Mouse (Mus musculus): ENCODE data around the gene Gria1. TPM values are rescaled to one million over a fixed set of nuclear protein-coding genes. Genes with fewer than 3 reads are reported as not detected.

Gene Gria1
- polyA plus RNA-seq, 1 experiment from 2014 or later, result 3.3 TPM

GRCm38 (mm10) chr11:57239758-57240157, 228.6 kb downstream of the Gria1 start:
- Histone ChIP-seq H3K9ac (no peak overlapping the region), H3K27ac (no peak overlapping the region), H3K4me3 (no peak overlapping the region), H3K4me2 (no peak overlapping the region), H3K4me1 (peaks cover 6% of the 10 kb centered on the region; the same call in 1 of the 2 replicates), H3K27me3 (no peaks in the 10 kb centered on the region), H3K9me3 (no peaks in the 10 kb centered on the region), H3K36me3 (no peaks in the 10 kb centered on the region)
- ATAC-seq (ENCODE audit: insufficient number of reproducible peaks, insufficient read depth, low FRiP score, low TSS enrichment, low read depth), result no peak
- 31% methylated on average over 3 of the region's 3 CpGs for WGBS

- ATAC-seq (ENCODE audit: insufficient number of reproducible peaks, insufficient read depth, low FRiP score, low TSS enrichment, low read depth), result no peak
- Histone ChIP-seq H3K9me3 (no peaks in the 10 kb centered on the region), H3K27ac (no peak overlapping the region), H3K36me3 (no peaks in the 10 kb centered on the region), H3K4me1 (no peaks in the 10 kb centered on the region), H3K4me2 (no peak overlapping the region), H3K27me3 (no peaks in the 10 kb centered on the region), H3K4me3 (no peak overlapping the region), H3K9ac (no peak overlapping the region)
These were observed 232.6 kb downstream of the Gria1 start for GRCm38 (mm10) chr11:57243835-57244234.

GRCm38 (mm10) chr11:57244543-57244942, 233.4 kb downstream of the Gria1 start:
- no peak for ATAC-seq (ENCODE audit: insufficient number of reproducible peaks, insufficient read depth, low FRiP score, low TSS enrichment, low read depth)
- H3K27me3 ChIP-seq, result no peaks in the 10 kb centered on the region
- no peak overlapping the region for H3K27ac ChIP-seq
- no peaks in the 10 kb centered on the region for H3K4me1 ChIP-seq
- H3K4me2 ChIP-seq, result no peak overlapping the region
- WGBS, result 80% methylated on average over 6 of the region's 6 CpGs
- H3K9me3 ChIP-seq, result no peaks in the 10 kb centered on the region
- H3K9ac ChIP-seq, result no peak overlapping the region
- H3K36me3 ChIP-seq, result no peaks in the 10 kb centered on the region
- no peak overlapping the region for H3K4me3 ChIP-seq

GRCm38 (mm10) chr11:57248870-57249269, 237.7 kb downstream of the Gria1 start:
- Histone ChIP-seq H3K4me2 (no peak overlapping the region), H3K9ac (no peak overlapping the region), H3K27ac (no peak overlapping the region), H3K9me3 (no peaks in the 10 kb centered on the region), H3K27me3 (no peaks in the 10 kb centered on the region), H3K4me1 (0 out of 2 replicates have a peak, but pooled peaks cover 5% of the 10 kb centered on the region), H3K4me3 (no peak overlapping the region), H3K36me3 (no peaks in the 10 kb centered on the region)
- no peak for ATAC-seq (ENCODE audit: insufficient number of reproducible peaks, insufficient read depth, low FRiP score, low TSS enrichment, low read depth)
- WGBS, result 72% methylated on average over 4 of the region's 4 CpGs

GRCm38 (mm10) chr11:57250129-57250528, 238.9 kb downstream of the Gria1 start:
- no peak overlapping the region for H3K27ac ChIP-seq
- H3K4me2 ChIP-seq, result no peak overlapping the region
- H3K9me3 ChIP-seq, result no peaks in the 10 kb centered on the region
- no peak for ATAC-seq (ENCODE audit: insufficient number of reproducible peaks, insufficient read depth, low FRiP score, low TSS enrichment, low read depth)
- H3K4me3 ChIP-seq, result no peak overlapping the region
- H3K36me3 ChIP-seq, result no peaks in the 10 kb centered on the region
- 66% methylated on average over 7 of the region's 7 CpGs for WGBS
- H3K9ac ChIP-seq, result no peak overlapping the region
- H3K4me1 ChIP-seq, result 0 out of 2 replicates have a peak, but pooled peaks cover 5% of the 10 kb centered on the region
- no peaks in the 10 kb centered on the region for H3K27me3 ChIP-seq

GRCm38 (mm10) chr11:57271687-57272086, 260.5 kb downstream of the Gria1 start:
- Histone ChIP-seq H3K27me3 (no peaks in the 10 kb centered on the region), H3K4me1 (no peaks in the 10 kb centered on the region), H3K4me2 (no peak overlapping the region), H3K27ac (no peak overlapping the region), H3K9me3 (no peaks in the 10 kb centered on the region), H3K36me3 (no peaks in the 10 kb centered on the region), H3K9ac (no peak overlapping the region), H3K4me3 (no peak overlapping the region)
- WGBS, result 80% methylated on average over 8 of the region's 8 CpGs
- no peak for ATAC-seq (ENCODE audit: insufficient number of reproducible peaks, insufficient read depth, low FRiP score, low TSS enrichment, low read depth)

- no peak for ATAC-seq (ENCODE audit: insufficient number of reproducible peaks, insufficient read depth, low FRiP score, low TSS enrichment, low read depth)
- no peaks in the 10 kb centered on the region for H3K27me3 ChIP-seq
- no peak overlapping the region for H3K4me3 ChIP-seq
- 91% methylated on average over 4 of the region's 4 CpGs for WGBS
- H3K4me2 ChIP-seq, result no peak overlapping the region
- H3K36me3 ChIP-seq, result no peaks in the 10 kb centered on the region
- H3K4me1 ChIP-seq, result peaks cover 9% of the 10 kb centered on the region; the same call in 1 of the 2 replicates
- H3K27ac ChIP-seq, result no peak overlapping the region
- H3K9me3 ChIP-seq, result no peaks in the 10 kb centered on the region
- H3K9ac ChIP-seq, result no peak overlapping the region
These were observed 263.5 kb downstream of the Gria1 start for GRCm38 (mm10) chr11:57274687-57275086.

- Histone ChIP-seq H3K9me3 (no peaks in the 10 kb centered on the region), H3K4me1 (peaks cover 9% of the 10 kb centered on the region; the same call in 1 of the 2 replicates), H3K27ac (no peak overlapping the region), H3K27me3 (no peaks in the 10 kb centered on the region), H3K4me2 (peak overlapping the region; percentile 31; the same call in 1 of the 2 replicates), H3K36me3 (no peaks in the 10 kb centered on the region), H3K4me3 (no peak overlapping the region), H3K9ac (no peak overlapping the region)
- 25% methylated on average over 10 of the region's 10 CpGs for WGBS
- ATAC-seq (ENCODE audit: insufficient number of reproducible peaks, insufficient read depth, low FRiP score, low TSS enrichment, low read depth), result no peak
These were observed 266.9 kb downstream of the Gria1 start for GRCm38 (mm10) chr11:57278056-57278455.

- Histone ChIP-seq H3K9me3 (no peaks in the 10 kb centered on the region), H3K9ac (no peak overlapping the region), H3K27me3 (no peaks in the 10 kb centered on the region), H3K27ac (no peak overlapping the region), H3K4me1 (no peaks in the 10 kb centered on the region), H3K4me3 (no peak overlapping the region), H3K4me2 (no peak overlapping the region), H3K36me3 (no peaks in the 10 kb centered on the region)
- 80% methylated on average over 2 of the region's 2 CpGs for WGBS
- ATAC-seq (ENCODE audit: insufficient number of reproducible peaks, insufficient read depth, low FRiP score, low TSS enrichment, low read depth), result no peak
These were observed 274.9 kb downstream of the Gria1 start for GRCm38 (mm10) chr11:57286119-57286518.

- no peak overlapping the region for H3K4me3 ChIP-seq
These were observed 286.2 kb downstream of the Gria1 start for GRCm38 (mm10) chr11:57297376-57297775.

GRCm38 (mm10) chr11:57298263-57298662, 287.1 kb downstream of the Gria1 start:
- Histone ChIP-seq H3K4me1 (no peaks in the 10 kb centered on the region), H3K36me3 (no peaks in the 10 kb centered on the region), H3K27me3 (no peaks in the 10 kb centered on the region), H3K9me3 (no peaks in the 10 kb centered on the region), H3K9ac (no peak overlapping the region), H3K4me3 (no peak overlapping the region), H3K27ac (no peak overlapping the region), H3K4me2 (no peak overlapping the region)
- no peak for ATAC-seq (ENCODE audit: insufficient number of reproducible peaks, insufficient read depth, low FRiP score, low TSS enrichment, low read depth)
- WGBS, result 52% methylated on average over 2 of the region's 2 CpGs

More at GRCm38 (mm10) chr11:57297376-57297775, 286.2 kb downstream of the Gria1 start:
- Histone ChIP-seq H3K4me1 (no peaks in the 10 kb centered on the region), H3K27me3 (no peaks in the 10 kb centered on the region), H3K36me3 (no peaks in the 10 kb centered on the region), H3K9me3 (no peaks in the 10 kb centered on the region), H3K9ac (no peak overlapping the region), H3K4me2 (no peak overlapping the region), H3K27ac (no peak overlapping the region)
- WGBS, result 92% methylated on average over 8 of the region's 8 CpGs
- no peak for ATAC-seq (ENCODE audit: insufficient number of reproducible peaks, insufficient read depth, low FRiP score, low TSS enrichment, low read depth)

- Histone ChIP-seq H3K27me3 (no peaks in the 10 kb centered on the region), H3K36me3 (no peaks in the 10 kb centered on the region), H3K4me3 (no peak overlapping the region), H3K9me3 (no peaks in the 10 kb centered on the region), H3K4me1 (no peaks in the 10 kb centered on the region), H3K9ac (no peak overlapping the region), H3K27ac (no peak overlapping the region), H3K4me2 (no peak overlapping the region)
- no peak for ATAC-seq (ENCODE audit: insufficient number of reproducible peaks, insufficient read depth, low FRiP score, low TSS enrichment, low read depth)
These were observed 287.5 kb downstream of the Gria1 start for GRCm38 (mm10) chr11:57298665-57299064.

GRCm38 (mm10) chr11:57303602-57304001, 292.4 kb downstream of the Gria1 start:
- ATAC-seq (ENCODE audit: insufficient number of reproducible peaks, insufficient read depth, low FRiP score, low TSS enrichment, low read depth), result no peak
- Histone ChIP-seq H3K36me3 (no peaks in the 10 kb centered on the region), H3K4me1 (no peaks in the 10 kb centered on the region), H3K4me2 (no peak overlapping the region), H3K27me3 (no peaks in the 10 kb centered on the region), H3K9me3 (no peaks in the 10 kb centered on the region), H3K4me3 (no peak overlapping the region), H3K9ac (no peak overlapping the region), H3K27ac (no peak overlapping the region)
- WGBS, result 89% methylated on average over 1 of the region's 1 CpGs
